Mouse (Mus musculus) embryo, embryonic 11 days (tissue): ENCODE results near the gene Sfxn5.

ENCODE experiments used
- DNase-seq: peaks from one replicate; pipeline ENCODE4 v3.0.0-alpha.2; 2015

Gene Sfxn5

GRCm38 (mm10) chr6:85280871-85281270 is 52.4 kb downstream of the Sfxn5 start:
- DNase-seq: no peak

GRCm38 (mm10) chr6:85276571-85276970 is 56.7 kb downstream of the Sfxn5 start:
- no peak for DNase-seq

- no peak for DNase-seq
Measured at GRCm38 (mm10) chr6:85272436-85272835, 60.8 kb downstream of the Sfxn5 start.

GRCm38 (mm10) chr6:85266060-85266459 is 67.2 kb downstream of the Sfxn5 start:
- no peak for DNase-seq

GRCm38 (mm10) chr6:85264982-85265518 is 68.2 kb downstream of the Sfxn5 start:
- peak; percentile 78 for DNase-seq

GRCm38 (mm10) chr6:85262865-85263515 is 70.2 kb downstream of the Sfxn5 start:
- peak; percentile 73 for DNase-seq

GRCm38 (mm10) chr6:85259094-85259630 is 74.1 kb downstream of the Sfxn5 start:
- no peak for DNase-seq

- no peak for DNase-seq
Measured at GRCm38 (mm10) chr6:85255578-85255977, 77.6 kb downstream of the Sfxn5 start.

GRCm38 (mm10) chr6:85253994-85254541 is 79.2 kb downstream of the Sfxn5 start:
- DNase-seq: no peak

GRCm38 (mm10) chr6:85253275-85253674 is 79.9 kb downstream of the Sfxn5 start:
- DNase-seq: no peak

GRCm38 (mm10) chr6:85252251-85253058 is 80.8 kb downstream of the Sfxn5 start:
- DNase-seq: no peak

GRCm38 (mm10) chr6:85250811-85251241 is 82.4 kb downstream of the Sfxn5 start:
- no peak for DNase-seq

- DNase-seq: no peak
Measured at GRCm38 (mm10) chr6:85249821-85250220, 83.4 kb downstream of the Sfxn5 start.

GRCm38 (mm10) chr6:85239044-85239489 is 94.2 kb downstream of the Sfxn5 start:
- peak; percentile 81 for DNase-seq

GRCm38 (mm10) chr6:85237595-85238337 is 95.5 kb downstream of the Sfxn5 start:
- no peak for DNase-seq

- peak; percentile 47 for DNase-seq
Measured at GRCm38 (mm10) chr6:85237001-85237400, 96.2 kb downstream of the Sfxn5 start.

- no peak for DNase-seq
Measured at GRCm38 (mm10) chr6:85234796-85235195, 98.4 kb downstream of the Sfxn5 start.

GRCm38 (mm10) chr6:85232836-85233623 is 100.2 kb downstream of the Sfxn5 start:
- DNase-seq: no peak

GRCm38 (mm10) chr6:85232045-85232444 is 101.2 kb downstream of the Sfxn5 start:
- DNase-seq: no peak

- DNase-seq: no peak
Measured at GRCm38 (mm10) chr6:85231469-85231868, 101.8 kb downstream of the Sfxn5 start.

GRCm38 (mm10) chr6:85230762-85231161 is 102.5 kb downstream of the Sfxn5 start:
- DNase-seq: no peak

GRCm38 (mm10) chr6:85227520-85227919 is 105.7 kb downstream of the Sfxn5 start:
- no peak for DNase-seq
